Mouse (Mus musculus) naive thymus-derived CD4-positive, alpha-beta T cell, adult 2 months (primary cell): ENCODE measurements around the gene Ccdc77.

Experiments used
- DNase-seq: peaks from one replicate; pipeline ENCODE4 v3.0.0-alpha.2; 2011; ENCODE audit warnings: low read depth

Gene Ccdc77

DNA sequence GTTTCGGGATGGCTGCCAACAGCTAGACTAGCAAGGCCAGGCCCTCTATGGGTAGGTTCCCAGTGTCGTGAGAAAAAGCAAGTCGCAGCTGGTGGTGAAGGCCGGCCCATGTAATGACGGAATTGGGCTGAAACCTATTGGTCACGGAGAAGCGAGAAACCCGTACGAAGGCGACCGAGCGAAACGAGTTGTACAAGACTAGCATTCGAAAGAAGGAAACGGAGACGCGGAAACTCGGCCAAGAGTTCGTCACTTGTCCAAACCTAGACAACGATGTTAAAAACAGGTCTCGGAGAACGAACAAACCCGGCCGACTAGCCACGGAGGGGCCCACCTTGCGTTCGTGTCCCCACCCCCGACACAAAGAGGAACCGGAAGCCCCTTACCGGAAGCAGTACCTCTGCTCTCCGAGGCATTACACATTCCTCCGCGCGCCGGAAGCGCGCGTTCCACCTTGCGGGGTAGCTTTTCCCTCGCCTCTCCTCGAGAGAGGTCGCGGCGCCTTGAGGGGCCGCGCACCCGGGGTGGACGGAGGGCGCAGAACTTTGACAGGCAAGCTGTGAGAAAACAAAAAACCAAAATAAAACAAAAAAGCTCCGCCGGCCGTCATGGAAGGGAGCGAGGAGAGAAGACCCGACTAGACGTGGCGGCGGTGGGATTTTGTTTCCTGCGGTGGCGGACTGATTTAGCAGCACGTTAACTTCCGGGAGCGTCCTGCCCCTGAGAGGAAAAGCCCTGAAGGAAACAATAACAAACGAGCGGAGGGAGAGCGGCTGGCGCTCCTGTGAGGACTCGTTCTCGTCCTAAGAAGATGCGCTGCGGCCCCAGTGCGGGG is at the start of gene Ccdc77, which contains the start of gene Kdm5a:
Ccdc77 (minus strand) TSS at position 687 of the 835 bp plus-strand sequence.
Kdm5a (plus strand) TSS at position 437 of the 835 bp plus-strand sequence.
- DNase-seq = peak; percentile 97

DNA sequence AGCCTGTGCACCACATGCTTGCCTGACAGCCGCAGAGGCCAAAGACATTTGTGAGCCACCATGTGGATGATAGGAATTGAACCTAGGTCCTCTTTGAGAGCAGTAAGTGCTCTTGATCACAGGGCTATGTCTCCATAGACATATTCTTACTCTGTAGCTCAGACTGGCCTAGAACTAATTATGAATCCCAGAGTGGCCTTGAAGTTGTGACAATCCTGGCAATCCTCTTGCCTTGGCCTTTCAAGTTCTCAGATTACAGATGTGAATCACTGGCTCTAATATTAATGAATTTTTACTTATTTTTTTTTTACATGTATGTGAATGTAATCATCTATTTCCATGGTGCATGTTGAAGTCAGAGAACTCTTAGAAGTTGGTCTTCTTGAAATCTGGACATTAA is 39.8 kb upstream of the Ccdc77 start:
- no peak for DNase-seq

DNA sequence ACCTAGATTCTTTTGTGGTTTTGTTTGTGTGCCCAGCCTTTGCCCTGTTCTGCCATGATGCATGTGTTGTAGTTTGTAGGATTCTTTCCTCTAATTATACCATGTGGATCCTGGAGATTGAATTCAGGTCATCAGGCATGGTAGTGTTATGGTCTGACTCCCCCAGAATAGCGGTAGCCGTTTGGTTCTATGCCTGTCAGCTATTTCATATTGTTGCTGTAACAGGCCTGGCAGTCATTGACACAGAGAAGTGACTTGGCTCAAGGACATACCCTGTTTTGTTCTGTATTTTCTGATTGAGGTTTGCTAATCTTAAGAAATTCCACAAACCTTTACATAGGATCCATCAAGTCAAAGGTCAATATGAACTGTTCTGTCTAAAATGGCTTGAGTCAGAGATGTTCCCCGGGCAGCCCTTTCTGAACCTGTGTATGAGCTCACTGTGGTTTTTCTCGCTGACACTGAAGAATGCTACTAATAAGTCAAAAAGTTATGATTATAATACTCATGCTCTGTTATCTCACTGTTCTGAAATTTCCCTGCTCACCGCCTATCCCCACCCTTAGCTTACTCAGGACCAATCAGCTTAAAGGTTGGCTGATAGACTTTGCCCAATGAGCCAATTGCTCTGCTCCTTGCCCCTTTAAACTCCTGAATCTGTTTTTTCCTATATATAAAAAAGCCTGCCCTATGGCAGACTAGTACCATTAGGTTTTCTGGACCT is 31.6 kb upstream of the Ccdc77 start:
- DNase-seq = no peak

DNA sequence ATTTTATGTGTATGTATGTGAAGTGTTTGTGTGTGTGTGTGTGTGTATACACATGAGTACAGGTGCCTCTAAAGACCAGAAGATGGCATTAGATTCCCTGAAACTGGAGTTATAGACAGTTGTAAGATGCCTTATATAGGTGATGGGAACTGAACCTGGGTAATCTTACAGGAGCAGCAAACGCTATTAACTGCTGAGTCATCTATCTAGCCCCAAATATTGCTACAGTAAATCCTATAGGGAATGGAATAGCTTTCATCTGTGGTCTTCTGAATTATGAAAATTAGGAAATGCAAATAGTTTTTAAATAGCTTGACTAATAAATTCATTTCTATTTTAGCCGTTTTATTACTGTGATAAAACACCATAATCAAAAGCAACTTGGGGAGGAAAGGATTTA is 28.6 kb upstream of the Ccdc77 start:
- DNase-seq = no peak

DNA sequence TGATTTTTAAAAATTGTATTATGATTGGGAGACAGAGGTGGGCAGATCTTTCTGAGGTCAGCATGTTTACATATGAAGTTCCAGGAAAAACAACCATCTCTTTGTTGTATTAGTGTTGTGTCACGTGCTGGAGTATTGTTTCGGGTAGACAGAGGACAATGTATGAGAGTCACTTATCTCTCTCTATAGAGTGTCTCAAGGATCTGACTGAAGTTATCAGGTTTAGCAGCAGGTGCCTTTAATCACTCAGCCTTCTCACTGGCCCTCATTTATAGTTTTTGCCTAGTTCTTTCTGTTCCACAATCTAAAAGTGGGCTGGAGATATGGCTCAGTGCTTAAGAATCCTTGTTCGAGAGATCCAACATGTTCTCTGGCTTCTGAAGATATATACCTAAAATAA is 25.9 kb upstream of the Ccdc77 start:
- no peak for DNase-seq

DNA sequence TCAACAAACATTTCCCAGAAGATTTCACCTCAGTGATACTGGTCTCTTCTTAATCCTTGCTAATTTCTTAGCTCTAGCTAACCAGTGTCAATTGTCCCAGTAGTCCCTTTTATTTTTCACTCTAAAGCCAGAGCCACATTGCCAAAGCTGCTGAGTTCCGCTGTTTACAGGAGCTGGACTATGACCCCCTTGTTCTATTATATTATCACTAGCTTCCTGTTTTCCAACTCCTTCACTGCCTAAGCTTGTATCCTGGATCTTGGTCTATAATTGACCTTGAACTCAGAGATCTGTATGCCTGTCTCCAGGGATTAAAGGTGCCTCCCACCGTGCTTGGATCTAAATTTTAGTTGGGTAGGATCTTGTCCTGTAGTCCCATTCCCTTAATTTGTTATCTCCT is 12.6 kb upstream of the Ccdc77 start:
- no peak for DNase-seq

DNA sequence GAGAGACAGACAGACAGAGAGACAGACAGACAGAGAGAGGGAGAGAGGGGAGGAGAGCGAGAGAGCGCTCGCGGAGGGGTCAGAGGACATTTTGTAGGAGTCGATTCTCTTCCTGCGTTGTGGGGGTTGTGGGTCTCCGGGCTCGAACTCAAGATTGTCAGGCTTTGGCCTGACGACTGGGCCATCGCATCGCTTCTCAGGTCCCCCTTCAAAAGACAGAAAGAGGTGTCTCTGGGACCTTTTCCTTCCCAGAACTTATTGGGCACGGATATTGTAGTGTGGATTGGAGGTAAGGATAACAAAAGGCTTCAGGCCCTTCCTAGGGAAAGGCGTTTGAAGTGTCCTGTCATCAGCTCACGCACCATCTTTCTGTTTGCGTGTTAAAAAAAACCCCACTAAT is 877 bp upstream of the Ccdc77 start:
- DNase-seq = peak; percentile 43

DNA sequence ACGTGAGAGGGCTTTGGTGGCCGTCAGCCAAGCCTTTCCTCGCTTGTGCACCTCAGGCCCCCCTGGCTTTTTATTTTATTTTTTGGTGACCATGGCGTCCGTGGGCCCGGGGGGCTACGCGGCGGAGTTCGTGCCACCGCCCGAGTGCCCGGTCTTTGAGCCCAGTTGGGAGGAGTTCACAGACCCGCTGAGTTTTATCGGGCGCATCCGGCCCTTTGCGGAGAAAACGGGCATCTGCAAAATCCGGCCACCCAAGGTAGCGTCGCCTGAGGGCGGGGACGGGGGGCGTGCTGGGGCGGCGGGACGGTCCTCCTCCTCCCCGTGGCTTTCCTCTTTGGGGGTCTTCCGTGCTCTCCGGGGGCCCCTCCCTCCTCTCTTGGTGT is 340 bp upstream of the Ccdc77 start:
- DNase-seq = no peak

DNA sequence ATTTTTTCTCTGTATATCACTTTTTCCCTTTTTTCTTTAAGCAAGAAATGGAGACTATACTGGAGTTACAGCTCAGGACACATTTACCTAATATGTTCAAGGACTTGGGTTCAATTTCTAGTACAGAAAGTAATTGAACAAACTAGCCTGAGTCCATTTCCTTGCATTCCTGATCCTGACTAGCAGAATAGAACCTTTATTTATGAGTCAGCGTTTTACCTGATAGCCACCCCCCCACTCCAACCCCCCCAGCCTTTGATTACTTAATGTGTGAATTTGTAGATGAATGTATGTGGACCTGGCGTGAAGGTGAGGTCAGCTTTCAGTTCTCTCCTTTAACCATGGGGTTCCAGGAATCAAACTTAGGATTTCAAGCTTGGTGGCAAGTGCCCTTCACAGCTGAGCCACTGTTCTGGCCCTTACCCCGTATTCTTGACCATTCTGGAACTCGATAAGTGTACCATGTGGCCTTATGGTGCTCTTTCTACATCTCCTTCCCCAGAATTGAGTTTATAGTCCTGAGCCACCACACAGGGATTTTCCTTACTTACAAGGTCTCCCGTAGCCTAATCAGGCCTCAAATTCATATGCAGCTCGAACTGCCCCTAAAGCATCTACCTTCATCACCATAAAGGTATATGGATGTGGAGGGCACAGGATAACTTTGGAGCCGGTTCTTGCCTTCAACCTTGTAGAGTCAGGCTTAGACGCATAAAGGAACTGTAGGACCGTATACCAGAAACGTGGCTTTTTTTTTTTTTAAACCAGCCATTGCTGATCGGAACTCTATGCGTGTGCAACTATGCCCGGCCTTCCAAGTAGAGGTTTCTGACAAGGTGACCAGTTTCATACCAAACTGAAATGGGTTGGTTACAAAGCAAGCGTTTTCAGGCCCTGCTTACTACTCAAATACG is 1.1 kb downstream of the Ccdc77 start:
- no peak for DNase-seq

DNA sequence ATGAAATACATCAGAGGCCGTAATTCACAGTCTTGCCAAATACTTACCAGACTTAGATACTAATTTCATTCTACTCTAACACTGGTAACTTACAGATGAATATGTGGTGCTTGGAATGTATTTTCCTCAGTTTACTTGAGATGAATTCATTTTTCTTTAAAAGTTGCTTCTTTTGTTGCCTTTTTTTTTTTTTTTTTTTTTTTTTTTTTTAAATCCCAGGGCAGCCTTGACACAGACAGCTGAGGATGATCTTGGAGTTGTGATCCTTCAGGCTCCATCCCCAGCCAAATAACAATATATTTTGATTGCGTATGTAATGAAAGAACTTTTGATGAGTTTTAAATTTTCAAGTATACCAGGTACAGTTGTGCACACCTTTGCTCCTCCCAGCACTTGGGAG is 2.0 kb downstream of the Ccdc77 start:
- no peak for DNase-seq

DNA sequence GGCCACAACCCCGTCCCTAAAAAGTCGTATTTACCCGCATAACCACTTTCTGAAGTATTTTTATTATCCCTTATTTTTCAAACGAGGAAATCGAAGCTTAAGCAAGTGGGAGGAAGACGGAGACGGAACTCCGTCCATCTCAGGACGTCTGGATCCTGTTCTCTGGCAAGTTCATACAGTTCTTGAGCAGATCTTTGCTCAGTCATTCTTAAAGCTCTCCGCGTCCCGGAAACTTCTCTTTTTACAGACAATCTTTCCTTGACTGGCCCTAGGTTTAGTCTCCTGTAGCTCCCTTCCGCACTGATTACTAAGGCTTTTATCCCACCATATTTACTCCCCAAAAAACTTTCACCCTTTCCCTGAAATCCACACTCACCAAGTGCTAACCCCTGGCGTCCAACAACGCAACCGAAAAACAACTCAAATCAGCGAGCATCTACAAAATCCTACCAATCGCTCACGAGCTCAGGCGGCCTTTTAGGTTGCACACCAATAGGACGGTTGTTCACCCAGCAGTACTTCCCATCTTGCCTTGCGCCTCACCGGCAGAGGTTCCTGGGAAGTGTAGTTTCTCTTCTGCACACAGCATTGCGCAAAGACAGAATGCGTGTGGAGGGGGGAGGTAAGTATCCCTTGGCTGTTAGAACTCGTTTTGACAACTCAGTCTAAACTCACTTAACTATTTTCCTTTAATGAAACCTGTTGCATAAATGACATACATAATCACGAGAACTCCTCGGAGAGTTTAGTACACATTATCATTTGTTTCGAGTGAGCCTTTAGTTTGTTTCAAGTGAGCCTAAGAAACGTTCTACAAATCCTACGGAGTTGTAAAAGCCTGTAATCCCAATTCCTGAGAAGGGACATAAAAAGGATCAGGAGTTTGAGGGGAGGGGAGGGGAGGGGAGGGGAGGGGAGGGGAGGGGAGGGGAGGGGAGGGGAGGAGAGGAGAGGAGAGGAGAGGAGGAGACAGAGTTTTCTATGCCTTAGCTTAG is 6.9 kb downstream of the Ccdc77 start:
- DNase-seq = peak; percentile 91

DNA sequence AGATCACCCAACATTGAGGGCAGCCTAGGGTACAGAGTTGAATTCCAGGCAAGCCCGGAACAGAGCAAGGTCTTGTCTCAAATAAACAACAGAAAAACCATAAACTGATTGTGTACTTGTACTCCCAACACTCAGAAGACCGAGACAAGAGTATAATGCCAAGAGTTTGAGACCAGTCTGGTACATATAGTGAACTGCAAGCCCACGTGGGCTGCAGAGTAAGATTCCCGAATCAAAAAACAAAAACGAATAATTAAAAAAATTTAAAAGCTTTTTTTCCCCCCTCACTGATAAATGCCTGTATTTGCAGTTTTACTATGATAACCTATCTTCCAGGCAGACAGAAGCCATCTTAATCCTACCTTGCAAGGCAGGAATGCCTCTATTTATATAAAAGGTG is 7.7 kb downstream of the Ccdc77 start:
- DNase-seq = no peak

DNA sequence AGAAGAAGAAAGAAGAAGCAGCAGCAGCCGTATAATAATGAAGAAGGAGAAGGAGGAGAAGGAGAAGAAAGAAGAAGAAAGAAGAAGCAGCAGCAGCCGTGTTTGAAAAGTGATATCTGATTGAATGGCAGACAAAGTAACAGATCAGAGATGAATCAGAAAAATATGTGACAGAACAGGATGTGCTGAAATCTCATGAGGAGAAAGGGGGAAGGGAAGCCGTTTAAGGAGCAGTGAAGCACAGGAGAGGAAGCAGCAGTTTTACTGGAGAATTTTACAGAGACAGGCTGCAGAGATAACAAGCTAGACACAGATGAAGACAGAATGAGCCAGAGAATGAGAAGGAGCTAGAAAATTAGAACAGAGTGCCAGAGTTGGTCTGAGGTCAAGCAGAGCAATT is 15.2 kb downstream of the Ccdc77 start:
- DNase-seq = peak; percentile 33

DNA sequence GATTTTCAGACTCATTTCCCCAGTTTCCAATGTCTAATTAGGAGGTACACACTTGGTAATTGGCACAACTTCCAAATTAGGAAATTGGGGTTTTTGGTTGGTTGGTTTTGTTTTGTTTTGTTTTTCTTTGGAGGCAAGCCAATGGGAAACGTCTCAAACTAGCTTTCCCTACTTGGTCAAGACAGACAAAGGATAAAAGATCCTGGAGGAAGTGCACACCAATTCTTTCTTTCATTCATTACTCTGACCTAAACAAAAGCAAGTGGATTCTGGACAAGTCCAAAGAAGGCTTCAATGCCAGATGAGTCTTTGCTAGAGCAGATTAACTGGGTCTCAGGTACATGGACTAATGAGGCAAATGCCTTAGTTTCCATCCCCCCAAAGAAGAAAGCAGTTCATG is 20.2 kb downstream of the Ccdc77 start:
- no peak for DNase-seq

DNA sequence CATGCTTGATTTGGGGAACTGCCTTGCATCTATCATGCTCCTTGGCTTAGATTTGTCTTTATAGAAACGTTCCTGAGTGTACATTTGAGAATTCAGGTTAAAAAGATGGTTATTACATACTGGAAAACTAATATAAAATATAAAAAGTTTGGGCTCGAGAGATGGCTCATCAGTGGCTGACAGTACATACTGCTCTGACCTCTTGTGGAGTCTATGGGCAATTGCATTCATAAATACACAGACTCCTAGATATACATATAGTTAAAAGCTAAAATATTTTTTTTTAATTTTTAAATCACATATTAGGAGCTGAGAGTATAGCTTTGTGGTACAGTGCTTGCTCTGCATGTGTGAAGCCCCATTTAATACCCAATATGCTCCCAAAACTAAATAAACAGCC is 31.8 kb downstream of the Ccdc77 start:
- DNase-seq = no peak

DNA sequence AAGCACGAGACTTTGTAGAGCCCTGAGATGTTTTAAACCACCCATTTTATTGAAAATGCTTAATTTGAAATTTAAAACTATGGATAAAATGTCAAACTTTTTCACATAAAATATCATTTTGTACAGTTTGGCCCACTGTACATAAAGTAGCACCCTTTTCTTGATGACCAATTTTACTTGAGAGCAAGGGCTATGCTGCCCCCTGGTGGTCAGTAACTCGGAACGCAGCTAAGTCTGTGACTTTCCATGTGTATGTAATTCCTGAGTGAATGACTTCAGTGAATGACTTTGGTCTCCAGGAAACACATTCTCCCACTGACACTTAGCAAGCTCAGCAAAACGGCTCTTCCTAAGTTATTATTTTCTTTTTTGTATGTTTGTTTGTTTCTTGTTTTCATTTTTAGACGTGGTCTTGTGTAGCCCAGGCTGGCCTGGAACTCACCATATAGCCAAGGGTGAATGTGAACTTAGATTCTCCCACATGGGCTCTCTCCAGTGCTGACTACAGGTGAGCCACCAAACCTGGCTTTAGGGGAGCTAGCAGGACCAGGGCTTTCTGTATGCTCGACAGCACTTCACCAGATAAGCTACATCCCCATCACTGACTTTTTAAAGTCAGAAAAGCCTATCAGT is 39.8 kb downstream of the Ccdc77 start:
- DNase-seq = peak; percentile 87

DNA sequence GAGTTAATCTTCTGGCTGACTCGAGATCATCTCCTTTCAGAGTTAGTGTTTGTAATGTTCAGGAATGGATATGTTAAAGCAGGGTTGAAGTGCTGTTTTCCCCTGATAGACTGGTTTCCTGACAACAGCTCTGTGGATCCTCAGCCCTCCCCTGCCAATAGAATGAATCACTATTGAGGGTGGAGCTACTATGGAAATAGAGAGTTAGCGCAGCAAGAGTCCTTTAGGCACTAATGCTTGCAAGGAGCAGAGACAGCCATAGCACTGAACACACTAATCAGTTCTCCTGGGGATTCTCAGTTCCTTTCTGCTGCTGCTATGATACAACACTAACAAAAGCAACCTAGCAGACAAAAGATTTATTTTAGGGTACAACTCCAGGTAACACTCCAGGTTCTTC is 43.8 kb downstream of the Ccdc77 start:
- DNase-seq = no peak

DNA sequence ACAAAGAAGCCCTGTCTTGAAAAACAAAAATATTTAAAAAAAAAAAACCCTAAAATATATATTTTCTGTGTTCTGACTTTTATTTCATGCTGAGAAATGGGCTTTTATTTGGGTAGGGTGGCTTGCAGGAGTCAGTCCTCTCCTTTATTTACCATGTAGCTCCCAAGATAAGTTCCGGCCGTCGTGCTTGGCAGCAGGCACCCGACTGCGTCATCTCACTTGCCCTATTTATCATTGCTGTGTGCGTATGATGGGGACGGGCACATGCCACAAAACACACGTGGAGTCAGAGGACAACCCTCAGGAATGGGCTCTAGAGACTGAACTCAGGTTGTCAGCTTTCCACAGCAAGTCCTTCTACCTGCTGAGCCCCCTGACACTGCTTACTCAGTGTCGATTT is 45.0 kb downstream of the Ccdc77 start:
- DNase-seq = no peak

DNA sequence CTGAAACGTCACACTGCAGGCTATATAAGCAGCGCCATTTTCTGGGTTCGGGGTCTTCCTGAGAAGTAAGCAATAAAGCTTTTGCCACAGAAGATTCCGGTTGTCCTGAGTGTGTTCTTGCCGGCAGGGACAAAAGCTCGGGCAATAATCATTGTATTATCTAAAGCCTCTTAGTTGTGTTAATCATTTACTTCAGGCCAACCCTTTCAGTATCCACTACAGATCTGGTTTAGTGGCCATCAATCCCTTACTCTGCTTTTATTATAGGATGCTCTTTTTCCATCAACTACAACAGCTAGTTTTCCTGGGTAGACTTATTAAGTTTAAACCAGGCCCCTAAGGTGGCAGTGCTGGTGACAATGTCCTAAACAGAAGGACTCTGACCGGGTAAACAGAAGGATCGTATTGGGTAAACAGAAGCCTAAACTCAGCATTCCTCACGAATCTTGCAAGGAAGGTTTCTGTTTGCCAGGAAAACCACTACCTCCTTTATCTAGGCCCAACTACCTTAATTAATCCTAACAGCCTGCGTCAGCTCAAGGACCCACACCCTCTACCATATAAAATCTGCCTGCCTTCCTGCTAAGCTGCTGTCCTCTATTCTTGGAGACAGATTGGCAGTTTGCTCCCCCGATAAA is 45.8 kb downstream of the Ccdc77 start:
- DNase-seq = no peak

DNA sequence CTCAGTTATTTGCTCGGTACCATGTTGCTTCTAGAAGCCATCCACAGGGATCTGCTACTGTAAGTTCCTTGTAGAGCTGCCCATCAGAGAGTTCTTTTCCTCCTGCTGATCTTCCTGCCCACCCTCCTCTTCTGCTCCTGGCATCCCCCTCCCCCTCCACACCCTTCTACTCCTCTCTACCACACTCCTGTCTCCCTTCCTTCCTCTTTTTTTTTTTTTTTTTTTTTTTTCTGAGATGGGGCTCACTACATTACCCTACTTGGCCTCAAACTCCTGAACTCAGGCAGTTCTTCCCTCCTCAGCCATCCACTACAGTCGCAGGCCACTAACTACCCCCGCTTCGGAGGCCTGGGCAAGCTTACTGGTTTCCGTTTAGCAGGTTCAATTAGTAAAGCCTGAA is 51.7 kb downstream of the Ccdc77 start:
- DNase-seq = no peak
